Mouse (Mus musculus) gastrocnemius, postnatal 25 days (tissue): ENCODE measurements around the gene Il4i1. TPM values are rescaled to one million over a fixed set of nuclear protein-coding genes. Genes with fewer than 3 reads are reported as not detected.
"Not testable (repeated sequence)": the region's sequence is repeated elsewhere in the genome, so short reads cannot be mapped to it uniquely, and the experiment has no call there.

Experiments used
- DNase-seq: peaks from one replicate; pipeline ENCODE4 v3.0.0; 2022
- total RNA-seq, 2 experiments: library from RNA; stranded (reverse); gene quantifications; 1 replicate in 1 of 2; 2 replicates in 1 of 2; pipeline ENCODE4 v1.2.3; 2021

Il4i1 gene
- total RNA-seq, 2 experiments from 2014 or later = 1.8 to 3.1 TPM

DNA sequence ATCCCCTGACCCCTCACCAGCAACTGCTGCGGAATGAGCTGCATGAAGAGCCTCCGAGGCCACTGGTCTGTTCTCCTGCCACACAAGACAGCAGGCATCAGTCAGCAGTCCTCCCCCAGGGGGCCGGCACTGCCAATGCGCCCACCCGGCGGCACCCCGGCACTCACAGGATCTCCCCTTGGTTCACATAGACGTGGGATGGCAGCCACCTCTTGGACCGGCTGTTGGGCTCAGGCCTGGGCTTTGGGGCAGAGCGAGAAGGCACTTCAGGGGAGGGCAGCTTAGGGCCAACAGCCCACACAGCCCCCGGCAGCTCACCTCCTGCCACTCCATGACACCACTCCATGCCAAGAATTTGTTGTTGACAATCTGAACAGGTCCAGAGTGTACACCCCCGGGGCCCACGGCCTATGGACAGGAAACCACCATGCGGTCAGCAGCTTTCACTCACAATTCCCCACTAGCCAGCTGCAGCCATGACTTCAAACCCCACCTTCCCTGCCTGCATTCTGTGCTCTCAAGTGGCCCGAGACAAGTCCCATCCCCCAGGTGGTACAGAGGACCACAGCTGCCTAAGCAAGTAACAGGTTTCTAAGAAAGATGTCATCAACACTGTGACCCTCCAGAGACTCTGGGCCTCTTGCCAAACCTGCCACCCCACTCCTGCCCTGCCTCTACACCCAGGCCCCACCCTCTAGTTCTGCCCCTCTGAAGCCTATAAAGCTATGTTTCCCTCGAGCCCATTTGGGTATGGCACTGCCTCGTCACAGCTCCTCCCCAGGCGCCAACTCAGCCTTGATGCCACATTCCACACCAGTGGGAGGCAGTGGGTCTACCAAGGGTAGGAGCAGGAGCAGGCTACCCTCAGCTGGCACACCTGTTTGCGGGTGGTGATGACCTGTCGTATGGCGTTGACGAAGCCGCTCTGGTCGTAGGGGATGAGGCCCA, 48.7 kb downstream of the Il4i1 start:
- DNase-seq = no peak

DNA sequence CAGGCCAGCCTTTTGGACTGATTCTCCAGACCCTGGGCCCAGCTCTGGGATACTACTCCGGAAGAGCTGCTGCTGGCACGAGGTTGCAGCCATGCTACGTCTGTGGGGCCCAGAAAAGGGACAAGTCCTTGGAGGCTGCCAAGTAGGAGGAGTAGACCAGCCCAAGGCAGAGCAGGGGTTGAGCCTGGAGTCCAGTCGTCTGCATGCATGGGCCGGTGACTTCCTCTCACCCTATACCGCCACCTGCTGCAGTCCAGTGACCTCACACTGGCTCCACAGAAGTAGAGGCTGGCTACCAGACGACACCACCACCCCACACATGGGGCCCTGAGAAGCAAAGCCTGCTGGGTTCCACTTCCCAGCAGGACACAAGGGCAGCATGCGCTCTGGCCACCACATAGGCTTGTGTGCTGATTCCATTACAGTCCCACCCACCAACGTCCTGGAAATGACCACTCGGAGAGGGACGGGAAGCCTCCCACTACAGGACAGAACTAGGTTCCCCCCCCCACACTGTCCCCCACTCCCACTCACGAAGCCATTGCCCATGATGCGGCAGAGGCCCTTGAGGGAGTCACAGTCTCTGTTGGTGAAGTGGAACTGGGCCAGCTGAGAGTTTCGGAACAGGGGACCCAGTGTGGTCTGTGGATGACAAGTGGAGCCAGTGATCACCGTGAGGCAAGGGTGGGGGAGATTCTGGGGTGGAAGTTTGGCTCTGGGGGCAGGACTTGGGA, 50.3 kb downstream of the Il4i1 start:
- DNase-seq = peak; percentile 72

DNA sequence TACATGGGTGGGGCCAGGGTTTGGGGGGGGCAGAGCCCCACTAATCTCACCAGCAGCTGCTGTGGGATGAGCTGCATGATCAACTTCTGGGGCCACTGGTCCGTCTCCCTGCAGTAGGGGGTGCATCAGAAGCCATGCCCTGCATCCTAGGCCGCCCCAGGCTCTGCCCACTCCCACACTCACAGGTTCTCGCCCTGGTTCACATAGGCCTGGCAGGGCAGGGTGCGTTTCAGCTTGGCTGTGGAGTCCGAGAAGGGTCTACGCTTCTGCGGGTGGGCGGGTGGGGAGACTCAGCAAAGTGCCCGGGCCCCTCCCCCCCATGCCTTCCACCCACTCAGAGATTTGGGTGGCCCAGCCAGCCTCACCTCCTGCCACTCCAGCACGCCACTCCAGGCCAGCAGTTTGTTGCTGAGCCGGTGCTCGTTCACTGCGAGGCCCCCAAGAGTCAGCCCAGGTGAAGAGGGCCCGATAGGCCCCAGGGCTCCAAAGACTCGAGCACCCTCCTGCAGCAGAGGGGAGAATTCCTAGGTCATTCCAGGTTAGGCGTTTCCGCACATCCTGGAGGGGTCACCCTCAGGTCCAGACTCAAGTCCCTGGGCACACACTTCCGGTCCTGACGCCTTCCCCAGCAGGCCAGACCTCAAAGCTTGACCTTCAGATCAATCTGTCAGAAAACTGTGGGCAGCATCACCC, 51.0 kb downstream of the Il4i1 start:
- DNase-seq = no peak

DNA sequence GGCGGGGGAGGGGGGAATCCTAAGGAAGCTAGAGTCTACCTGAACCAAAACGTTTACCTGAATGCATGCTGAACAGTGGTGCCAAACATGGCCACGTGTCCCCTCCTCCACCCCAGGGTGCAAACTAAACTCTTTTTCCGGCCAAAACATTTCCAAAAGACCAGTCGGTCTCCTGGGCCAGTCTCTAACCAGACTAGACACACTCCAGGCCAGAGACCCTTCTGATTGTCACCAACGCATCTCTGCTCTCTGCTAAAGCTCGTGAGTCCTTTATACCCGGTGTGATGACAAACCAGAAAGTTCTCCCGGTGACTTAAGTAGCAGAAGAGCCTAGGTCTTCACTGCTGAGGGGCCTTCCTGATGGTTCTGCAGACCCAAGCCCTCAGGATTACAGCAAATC, 51.6 kb downstream of the Il4i1 start:
- no peak for DNase-seq

DNA sequence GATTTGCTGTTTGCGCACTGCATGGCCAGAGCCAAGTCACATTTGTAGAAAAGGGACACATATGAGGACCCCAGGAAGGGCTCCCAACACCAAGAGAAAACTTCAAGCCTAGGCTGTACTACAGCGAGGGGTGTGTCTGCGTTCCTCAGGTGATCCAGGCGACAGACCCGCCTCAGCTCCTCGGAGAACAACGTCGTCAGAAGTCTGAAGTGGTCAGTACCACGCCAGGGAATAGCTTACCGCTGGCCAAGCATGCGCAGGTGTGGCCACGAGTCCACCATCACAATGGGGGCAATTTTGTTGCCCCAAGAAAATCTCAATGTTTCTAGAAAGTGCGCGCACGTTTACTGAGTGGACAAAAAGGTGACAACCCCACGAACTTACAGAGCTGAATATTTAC, 52.3 kb downstream of the Il4i1 start:
- no peak for DNase-seq

DNA sequence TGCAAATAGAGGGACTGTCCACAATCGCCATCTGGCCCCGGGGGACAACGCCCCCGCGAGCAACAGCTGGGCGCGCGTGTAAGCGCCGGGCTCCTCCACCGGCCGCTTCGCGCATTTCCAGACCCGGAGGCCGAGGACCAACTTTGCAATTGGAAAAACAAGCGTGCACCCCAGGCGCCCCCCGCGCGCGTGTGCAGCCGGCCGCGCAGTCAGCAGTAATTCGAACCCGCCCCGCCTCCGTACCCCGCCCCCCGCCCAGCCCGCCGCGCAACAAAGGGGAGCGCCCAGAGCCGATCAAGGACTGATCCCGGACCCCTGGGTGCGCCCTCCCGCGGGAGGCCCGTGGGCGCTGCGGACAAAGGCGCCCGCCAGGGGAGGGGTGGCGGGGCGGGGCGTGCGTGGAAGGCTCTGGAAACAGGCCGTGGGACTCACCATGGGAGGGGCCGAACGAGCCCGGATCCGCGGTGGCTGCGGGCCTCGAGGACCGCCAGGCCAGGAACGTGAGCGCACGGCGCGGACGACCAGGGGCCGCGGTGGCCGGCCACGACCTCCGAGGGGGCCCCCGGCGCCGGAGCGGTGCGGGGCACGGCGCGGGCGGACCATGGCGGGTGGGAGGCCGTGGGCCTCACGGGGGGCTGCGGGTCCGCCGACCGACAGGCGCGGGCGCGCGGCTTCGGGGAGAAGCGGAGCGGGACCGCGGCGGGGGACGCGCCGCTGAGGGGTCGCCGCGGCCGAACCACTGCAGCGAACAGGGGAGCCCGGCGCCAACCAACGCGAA, 52.9 kb downstream of the Il4i1 start:
- peak; percentile 83 for DNase-seq

DNA sequence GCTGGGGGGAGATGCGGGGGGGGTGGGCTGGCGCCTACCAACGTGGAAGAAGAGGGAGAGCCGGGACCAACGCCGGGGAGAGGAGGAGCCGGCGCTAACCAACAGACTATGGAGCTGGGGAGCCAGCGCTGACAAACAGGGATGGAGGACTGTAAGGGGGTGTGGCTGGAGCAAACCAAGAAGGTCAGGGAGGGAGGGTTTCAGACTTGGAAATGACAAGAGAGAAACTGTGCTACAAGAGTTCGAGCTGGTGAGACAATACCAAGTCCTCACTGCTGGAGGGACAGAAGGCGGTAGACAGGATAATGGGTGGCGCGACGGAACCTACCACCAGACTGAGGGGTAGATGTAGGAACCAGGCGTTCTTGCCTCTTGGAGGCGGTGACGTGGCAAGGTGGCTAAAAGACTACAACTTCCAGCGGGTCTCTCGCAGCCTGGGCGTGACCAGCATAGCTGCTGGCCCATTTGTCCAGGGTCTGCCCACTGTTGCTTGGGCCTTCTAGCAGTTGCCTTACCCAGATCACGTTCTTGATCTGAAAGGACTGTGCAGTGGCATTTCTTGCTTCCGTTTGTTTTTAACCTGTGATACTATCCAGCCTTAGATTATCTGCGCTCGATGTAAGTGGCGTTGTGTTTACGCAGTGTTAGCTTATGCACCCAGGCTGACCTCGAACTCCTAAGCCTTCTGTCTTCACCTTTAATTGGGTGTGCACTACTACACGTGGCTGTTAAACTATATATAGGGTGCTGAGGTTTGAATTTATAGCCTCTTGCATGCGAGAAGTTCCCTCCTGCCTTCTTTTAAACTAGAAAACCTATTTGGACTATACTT, 53.7 kb downstream of the Il4i1 start, which contains the start of gene Ptov1:
TSS of gene Ptov1 (minus strand) at position 92 of the 832 bp plus-strand sequence.
- peak; percentile 94 for DNase-seq

DNA sequence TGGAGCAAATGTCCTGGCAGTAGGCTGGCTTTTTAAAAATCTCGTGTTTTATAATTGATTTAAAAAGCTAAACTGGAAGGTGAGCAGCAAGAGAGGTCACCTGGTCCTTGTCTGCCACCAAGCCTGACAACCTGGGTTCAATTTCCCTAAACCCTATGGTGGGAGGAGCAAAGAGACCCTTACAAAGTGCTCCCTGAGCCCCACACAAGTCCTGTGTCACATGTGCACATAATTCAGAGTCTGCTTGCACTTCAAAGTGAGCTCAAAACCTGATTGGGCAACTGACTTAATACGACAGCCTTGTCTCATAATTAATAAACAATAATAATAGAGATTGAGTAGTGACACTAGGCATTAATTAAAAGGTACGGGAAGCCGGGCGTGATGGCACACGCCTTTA, 54.4 kb downstream of the Il4i1 start:
- DNase-seq = no peak

DNA sequence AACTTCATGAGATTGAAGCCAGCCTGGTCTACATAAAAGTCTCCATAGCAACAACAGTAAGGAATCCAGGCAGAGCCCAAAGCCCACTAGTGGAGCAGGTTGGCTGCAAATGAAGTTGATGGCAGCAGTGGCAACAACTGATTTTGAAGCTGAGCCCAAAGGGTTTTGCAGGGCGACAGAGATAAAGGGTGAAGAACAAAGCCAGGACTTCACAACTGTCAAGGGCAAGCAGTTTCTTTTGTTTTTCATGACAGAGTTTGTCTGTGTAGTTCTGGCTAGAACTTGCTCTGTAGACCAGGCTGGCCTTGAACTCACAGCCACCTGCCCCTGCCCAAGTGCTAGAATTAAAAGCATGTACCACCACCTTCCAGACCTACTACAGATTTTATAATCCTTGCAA, 55.0 kb downstream of the Il4i1 start:
- DNase-seq = no peak

DNA sequence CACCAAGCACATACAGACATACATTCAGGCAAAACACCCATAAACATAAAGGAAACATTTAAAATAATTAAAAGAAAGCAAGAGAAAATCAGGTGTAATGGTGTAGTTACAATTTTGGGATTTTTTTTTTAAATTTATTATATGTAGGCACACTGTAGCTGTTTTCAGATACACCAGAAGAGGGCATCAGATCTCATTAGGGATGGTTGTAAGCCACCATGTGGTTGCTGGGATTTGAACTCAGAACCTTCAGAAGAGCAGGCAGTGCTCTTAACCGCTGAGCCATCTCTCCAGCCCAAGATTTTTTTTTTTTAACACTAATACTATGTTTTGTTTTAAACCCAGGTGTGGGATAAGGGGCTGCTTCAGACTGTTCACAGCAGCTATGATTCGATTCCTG, 55.6 kb downstream of the Il4i1 start:
- DNase-seq = not testable (repeated sequence)

DNA sequence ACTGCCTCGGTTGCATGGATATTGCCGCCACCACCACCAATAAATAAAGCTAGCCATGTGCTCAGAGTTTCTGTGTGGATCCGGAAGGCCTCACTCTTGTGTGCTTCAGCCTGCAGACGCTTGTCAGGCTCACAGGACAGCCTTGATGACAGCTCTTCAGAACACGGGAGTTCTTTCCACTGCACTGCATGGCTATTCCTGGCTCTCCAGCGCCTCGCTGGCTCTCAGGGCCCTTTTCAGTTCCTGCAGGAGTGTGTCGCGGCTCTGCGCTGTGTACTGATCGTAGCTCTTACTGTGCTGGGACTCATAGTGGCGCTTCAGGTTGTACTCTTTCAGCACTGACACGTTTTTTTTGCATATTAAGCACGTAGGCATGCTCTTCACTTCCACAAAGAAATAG, 61.6 kb downstream of the Il4i1 start:
- DNase-seq = no peak

DNA sequence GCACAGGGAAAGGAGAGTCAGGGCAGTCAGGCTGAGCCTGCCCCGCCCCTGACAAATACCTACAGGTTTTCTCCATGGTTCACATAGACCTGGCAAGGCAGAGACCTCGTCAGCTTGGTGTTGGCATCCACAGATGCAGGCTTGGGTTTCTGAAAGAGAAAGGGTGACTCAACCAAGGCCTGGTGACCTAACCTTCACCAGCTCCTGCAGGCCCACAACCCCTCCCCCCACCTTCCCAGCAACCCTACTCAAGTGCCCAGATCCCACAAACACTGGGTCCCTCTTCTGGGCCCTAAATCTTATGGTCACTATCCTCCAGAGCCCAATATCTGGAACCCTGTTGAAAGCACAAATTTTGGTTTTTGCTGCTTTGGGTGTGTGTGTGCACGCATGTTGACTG, 66.8 kb downstream of the Il4i1 start:
- DNase-seq = no peak

DNA sequence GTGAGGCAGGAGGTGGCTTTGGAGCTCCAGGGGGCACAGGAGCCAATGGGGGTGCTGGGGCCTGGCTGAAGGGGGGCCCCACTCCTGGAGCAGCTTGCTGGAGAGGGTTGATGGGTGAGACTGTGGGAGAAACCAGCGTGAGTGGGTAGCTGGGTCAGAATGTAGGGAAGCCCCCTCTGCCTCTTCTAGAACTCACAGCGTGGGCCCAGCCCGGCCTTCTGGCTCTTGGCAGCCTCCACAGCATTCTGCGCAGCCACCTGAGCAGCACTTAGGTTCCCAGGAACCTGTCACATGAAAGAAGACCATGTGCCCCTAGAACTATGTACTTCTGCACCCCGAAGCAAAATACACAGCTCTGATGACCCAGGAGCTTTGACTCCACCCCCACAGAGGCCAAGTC, 68.5 kb downstream of the Il4i1 start:
- no peak for DNase-seq

DNA sequence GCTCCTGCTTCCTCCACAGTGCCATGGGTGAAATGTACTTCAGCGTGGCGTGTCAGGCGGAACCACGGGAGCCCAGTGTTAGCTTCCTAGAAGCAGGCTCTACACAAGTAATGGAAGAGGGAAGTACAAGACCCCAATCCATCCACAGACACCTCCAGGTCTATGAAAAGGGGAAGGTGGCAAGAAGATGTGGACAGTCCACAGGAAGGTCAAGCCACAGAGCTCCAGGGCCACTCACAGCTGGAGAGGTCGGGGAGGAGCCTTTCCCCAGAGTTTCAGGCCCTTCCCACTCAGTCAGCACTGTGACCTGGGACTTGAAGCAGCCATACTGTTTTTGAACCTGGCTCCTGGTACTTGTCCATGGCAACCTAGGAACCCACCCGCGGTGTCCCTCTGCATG, 70.8 kb downstream of the Il4i1 start:
- no peak for DNase-seq

DNA sequence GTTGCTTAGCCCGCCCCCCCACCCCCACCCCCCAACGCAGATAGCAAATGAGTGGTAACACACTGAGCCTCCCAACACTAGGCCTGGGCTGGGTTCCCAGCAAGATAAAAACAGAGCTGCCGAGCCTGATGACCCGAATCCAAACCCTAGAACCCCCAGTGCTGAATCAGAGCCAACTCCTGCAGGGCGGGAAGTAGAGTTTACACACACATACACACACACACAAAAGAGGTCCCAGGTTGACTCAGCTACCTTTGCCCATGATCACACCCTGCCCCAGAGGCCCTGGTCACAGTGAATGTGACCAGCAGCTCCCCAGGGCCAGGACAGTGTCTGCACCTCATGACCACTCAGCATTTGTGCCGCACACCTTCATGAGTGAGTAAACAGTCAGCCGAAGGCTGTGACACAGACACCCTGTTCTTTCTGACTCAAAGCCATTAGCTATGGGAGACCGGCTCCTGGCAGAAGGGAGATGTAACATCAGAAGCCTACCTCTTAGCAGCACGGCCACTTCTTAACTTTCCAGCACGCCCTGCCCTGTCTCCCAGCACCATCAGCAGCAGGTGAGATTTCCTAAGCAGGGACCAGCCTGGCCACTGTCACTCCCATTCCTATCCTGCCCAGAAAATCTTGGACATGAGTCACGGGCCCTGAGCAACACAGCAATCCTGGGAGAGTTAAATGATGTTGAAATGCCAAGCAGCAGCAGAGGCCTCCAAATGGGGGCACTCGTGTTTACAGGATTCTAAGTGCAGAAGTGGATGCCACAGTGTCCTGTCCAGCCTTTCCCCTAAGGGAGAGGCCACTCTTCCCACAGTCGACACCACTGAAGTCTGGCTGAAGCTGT, 72.3 kb downstream of the Il4i1 start:
- no peak for DNase-seq

DNA sequence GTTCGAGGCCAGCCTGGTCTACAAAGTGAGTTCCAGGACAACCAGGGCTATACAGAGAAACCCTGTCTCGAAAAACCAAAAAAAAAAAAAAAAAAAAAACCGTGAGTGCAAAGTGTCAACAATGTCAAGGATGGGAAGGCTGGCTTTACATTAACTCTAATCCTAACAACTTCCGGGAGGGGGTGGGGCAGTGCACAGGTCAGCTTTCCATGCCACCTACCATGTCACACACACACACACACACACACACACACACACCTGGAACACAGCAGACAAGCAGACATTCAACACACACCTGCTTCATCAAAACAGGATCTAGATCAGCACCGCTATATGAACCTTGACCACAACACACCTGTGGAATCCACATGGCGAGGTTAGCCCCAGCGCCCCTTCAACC, 74.0 kb downstream of the Il4i1 start:
- no peak for DNase-seq
